Mouse (Mus musculus) forebrain, embryonic 11.5 days (tissue): Measurements from ENCODE around the gene Tmem37. TPM values are rescaled to one million over a fixed set of nuclear protein-coding genes. Genes with fewer than 3 reads are reported as not detected.

Experiments
- ATAC-seq: fragments of 200-750 bp; cut with Nextera tagmentation; replicated peaks from 2 replicates; pipeline ENCODE4 v1.8.0; 2017; ENCODE audit warnings: moderate TSS enrichment; ENCODE audit not compliant: low FRiP score
- DNase-seq: peaks from one replicate; pipeline ENCODE4 v3.0.0-alpha.2; 2017; ENCODE audit warnings: low spot score
- H3K27ac ChIP-seq: fragments of 300-500 bp; sonication (generic); 2 replicates; pipeline ENCODE4 v1.5.1; 2014; ENCODE audit warnings: low read depth, low read length
- H3K27me3 ChIP-seq: fragments of 300-500 bp; sonication (generic); 2 replicates; pipeline ENCODE4 v1.6.1; 2014; ENCODE audit warnings: mild to moderate bottlenecking, low read length, mixed read lengths; ENCODE audit not compliant: control insufficient read depth, insufficient read depth
- H3K36me3 ChIP-seq: fragments of 300-500 bp; sonication (generic); 2 replicates; pipeline ENCODE4 v1.6.1; 2014; ENCODE audit warnings: mild to moderate bottlenecking, low read length, moderate library complexity, mixed read lengths; ENCODE audit not compliant: control insufficient read depth, insufficient read depth
- H3K4me1 ChIP-seq: fragments of 300-500 bp; sonication (generic); replicated peaks from 2 replicates; pipeline ENCODE4 v1.6.1; 2014; ENCODE audit warnings: low read length, mixed read lengths; ENCODE audit not compliant: control insufficient read depth, insufficient read depth
- H3K4me2 ChIP-seq: fragments of 300-500 bp; sonication (generic); 2 replicates; pipeline ENCODE4 v1.6.1; 2014; ENCODE audit warnings: low read depth, mild to moderate bottlenecking, low read length, moderate library complexity, mixed read lengths; ENCODE audit not compliant: severe bottlenecking
- H3K4me3 ChIP-seq: fragments of 300-500 bp; sonication (generic); 2 replicates; pipeline ENCODE4 v1.5.1; 2014; ENCODE audit warnings: low read depth, low read length
- H3K9ac ChIP-seq: fragments of 300-500 bp; sonication (generic); 2 replicates; pipeline ENCODE4 v1.6.1; 2014; ENCODE audit warnings: low read length
- H3K9me3 ChIP-seq: fragments of 300-500 bp; sonication (generic); 2 replicates; pipeline ENCODE4 v1.6.1; 2016; ENCODE audit warnings: low read length, mixed read lengths; ENCODE audit not compliant: control insufficient read depth
- whole genome bisulfite sequencing: fragments of 180-500 bp; shearing (Covaris S2); extraction: QIAGEN DNeasy Blood & Tissue Kit; methylation state at CpG from one replicate; pipeline ENCODE4 v1.1.7; 2014; 5-methylcytosine and 5-hydroxymethylcytosine counted together
- polyA plus RNA-seq: library from polyadenylated mRNA; unstranded; fragments of >200 nt; fragmentation: Nextera tagmentation; extraction: Ambion mirVana; gene quantifications from 2 replicates; pipeline ENCODE4 v1.2.1, GENCODE M21; 2014

Gene Tmem37
- polyA plus RNA-seq, 1 experiment from 2014 or later = 5.3 TPM

- H3K27ac ChIP-seq = no peak overlapping the region
- H3K36me3 ChIP-seq = no peaks in the 10 kb centered on the region
- no peak overlapping the region for H3K4me3 ChIP-seq
- H3K9me3 ChIP-seq = no peaks in the 10 kb centered on the region
- no peaks in the 10 kb centered on the region for H3K27me3 ChIP-seq
- no peak for DNase-seq
- H3K9ac ChIP-seq = no peak overlapping the region
- no peak for ATAC-seq
- 85% methylated on average over 9 of the region's 9 CpGs for WGBS
- no peak overlapping the region for H3K4me2 ChIP-seq
- no peaks in the 10 kb centered on the region for H3K4me1 ChIP-seq
Measured at GRCm38 (mm10) chr1:120038594-120038993, 35.3 kb downstream of the Tmem37 start.

GRCm38 (mm10) chr1:120037021-120037683 lies 36.7 kb downstream of the Tmem37 start:
- H3K36me3 ChIP-seq = no peaks in the 10 kb centered on the region
- H3K4me1 ChIP-seq = no peaks in the 10 kb centered on the region
- 82% methylated on average over 9 of the region's 9 CpGs for WGBS
- no peaks in the 10 kb centered on the region for H3K27me3 ChIP-seq
- no peak overlapping the region for H3K27ac ChIP-seq
- DNase-seq = no peak
- no peak overlapping the region for H3K4me3 ChIP-seq
- H3K9ac ChIP-seq = no peak overlapping the region
- ATAC-seq = no peak
- no peak overlapping the region for H3K4me2 ChIP-seq
- H3K9me3 ChIP-seq = no peaks in the 10 kb centered on the region

GRCm38 (mm10) chr1:120035456-120036034 lies 38.3 kb downstream of the Tmem37 start:
- WGBS = 85% methylated on average over 7 of the region's 7 CpGs
- Histone ChIP-seq H3K27ac (no peak overlapping the region), H3K4me2 (no peak overlapping the region), H3K9me3 (no peaks in the 10 kb centered on the region), H3K36me3 (no peaks in the 10 kb centered on the region), H3K27me3 (no peaks in the 10 kb centered on the region), H3K4me1 (no peaks in the 10 kb centered on the region), H3K9ac (no peak overlapping the region), H3K4me3 (no peak overlapping the region)
- DNase-seq (no peak), ATAC-seq (no peak)

GRCm38 (mm10) chr1:120034793-120035192 lies 39.1 kb downstream of the Tmem37 start:
- no peak for DNase-seq
- H3K9ac ChIP-seq = no peak overlapping the region
- no peaks in the 10 kb centered on the region for H3K9me3 ChIP-seq
- no peaks in the 10 kb centered on the region for H3K27me3 ChIP-seq
- H3K4me3 ChIP-seq = no peak overlapping the region
- ATAC-seq = no peak
- H3K4me2 ChIP-seq = no peak overlapping the region
- H3K27ac ChIP-seq = no peak overlapping the region
- no peaks in the 10 kb centered on the region for H3K36me3 ChIP-seq
- H3K4me1 ChIP-seq = no peaks in the 10 kb centered on the region
- 68% methylated on average over 1 of the region's 1 CpGs for WGBS

GRCm38 (mm10) chr1:120033469-120033854 lies 40.4 kb downstream of the Tmem37 start:
- Histone ChIP-seq H3K4me1 (no peaks in the 10 kb centered on the region), H3K9me3 (no peaks in the 10 kb centered on the region), H3K36me3 (no peaks in the 10 kb centered on the region), H3K4me2 (no peak overlapping the region), H3K27ac (no peak overlapping the region), H3K27me3 (no peaks in the 10 kb centered on the region), H3K4me3 (no peak overlapping the region), H3K9ac (no peak overlapping the region)
- no peak for ATAC-seq
- WGBS = 88% methylated on average over 2 of the region's 2 CpGs
- DNase-seq = no peak

GRCm38 (mm10) chr1:120032804-120033468 lies 40.9 kb downstream of the Tmem37 start:
- WGBS = 49% methylated on average over 10 of the region's 10 CpGs
- DNase-seq (peak; percentile 85), ATAC-seq (peak; percentile 85)

GRCm38 (mm10) chr1:120030474-120030873 lies 43.4 kb downstream of the Tmem37 start:
- ATAC-seq (no peak), DNase-seq (no peak)
- Histone ChIP-seq H3K4me3 (no peak overlapping the region), H3K36me3 (no peaks in the 10 kb centered on the region), H3K27me3 (no peaks in the 10 kb centered on the region), H3K4me1 (no peaks in the 10 kb centered on the region), H3K4me2 (no peak overlapping the region), H3K9ac (no peak overlapping the region), H3K9me3 (no peaks in the 10 kb centered on the region), H3K27ac (no peak overlapping the region)
- WGBS = 83% methylated on average over 3 of the region's 3 CpGs

More at GRCm38 (mm10) chr1:120032804-120033468, 40.9 kb downstream of the Tmem37 start:
- Histone ChIP-seq H3K4me2 (no peak overlapping the region), H3K4me3 (no peak overlapping the region), H3K4me1 (no peaks in the 10 kb centered on the region), H3K9ac (no peak overlapping the region), H3K27ac (no peak overlapping the region), H3K27me3 (no peaks in the 10 kb centered on the region), H3K36me3 (no peaks in the 10 kb centered on the region), H3K9me3 (no peaks in the 10 kb centered on the region)

- no peak for DNase-seq
- Histone ChIP-seq H3K9ac (no peak overlapping the region), H3K9me3 (no peaks in the 10 kb centered on the region), H3K27ac (no peak overlapping the region), H3K4me1 (no peaks in the 10 kb centered on the region), H3K27me3 (no peaks in the 10 kb centered on the region), H3K4me2 (no peak overlapping the region), H3K4me3 (no peak overlapping the region), H3K36me3 (no peaks in the 10 kb centered on the region)
- no peak for ATAC-seq
- WGBS = 82% methylated on average over 4 of the region's 4 CpGs
Measured at GRCm38 (mm10) chr1:120027693-120028092, 46.2 kb downstream of the Tmem37 start.
